Mouse (Mus musculus): ENCODE results near the gene Trim17.
A peak's percentile ranks its signal among the peaks of the same experiment; 100 is the strongest.

Gene Trim17

DNA sequence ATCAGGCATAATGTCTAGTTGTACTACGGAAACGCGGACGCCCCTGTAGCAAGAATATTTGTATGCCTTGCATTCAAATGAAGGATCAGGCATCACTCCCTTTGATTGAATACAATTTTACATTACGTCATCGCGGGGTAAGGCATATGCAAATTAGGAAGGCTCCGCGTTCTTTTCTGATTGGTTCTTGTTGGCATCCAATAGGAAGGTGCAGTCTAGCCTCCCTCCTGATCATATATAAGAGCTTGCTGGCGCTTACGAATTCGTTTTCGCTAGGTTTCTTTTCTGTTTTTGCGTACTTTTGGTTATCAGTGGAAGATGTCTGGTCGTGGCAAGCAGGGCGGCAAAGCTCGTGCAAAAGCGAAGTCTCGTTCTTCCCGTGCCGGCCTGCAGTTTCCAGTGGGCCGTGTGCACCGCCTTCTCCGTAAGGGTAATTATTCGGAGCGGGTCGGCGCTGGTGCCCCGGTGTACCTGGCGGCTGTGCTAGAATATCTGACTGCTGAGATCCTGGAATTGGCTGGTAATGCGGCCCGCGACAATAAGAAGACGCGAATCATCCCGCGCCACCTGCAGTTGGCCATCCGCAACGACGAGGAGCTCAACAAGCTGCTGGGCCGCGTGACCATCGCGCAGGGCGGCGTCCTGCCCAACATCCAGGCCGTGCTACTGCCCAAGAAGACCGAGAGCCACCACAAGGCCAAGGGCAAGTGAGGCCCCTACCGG lies at the start of gene Trim17, which contains the start of gene Hist3h2a:
Trim17 (plus strand) TSS at position 266 of the 723 bp plus-strand sequence.
Hist3h2a (plus strand) TSS at position 266 of the 723 bp plus-strand sequence.
- DNase-seq = peak; percentile 90

GRCm38 (mm10) chr11:58904838-58905237 lies 49.6 kb upstream of the Trim17 start:
- DNase-seq = no peak

DNA sequence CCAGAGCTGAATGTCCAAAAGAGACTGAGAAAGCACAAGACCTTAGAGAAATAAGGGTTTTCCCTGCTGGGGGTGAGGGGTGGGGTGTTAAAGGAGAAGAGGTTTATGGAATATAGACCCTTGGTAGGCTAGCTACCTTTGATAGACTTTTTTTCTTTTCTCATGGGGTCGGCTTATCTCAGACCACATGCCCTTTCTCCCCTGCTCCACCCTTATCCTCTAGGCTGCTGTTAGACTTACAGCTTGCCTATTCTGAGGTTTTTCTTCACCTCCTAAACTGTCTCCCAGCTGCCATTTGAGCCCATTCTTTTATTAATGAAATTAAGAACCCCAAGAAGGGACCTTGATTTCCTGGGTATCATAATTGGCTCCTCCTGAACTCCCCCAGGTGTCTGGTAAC lies 40.7 kb upstream of the Trim17 start:
- no peak for DNase-seq

GRCm38 (mm10) chr11:58914461-58915028 lies 39.9 kb upstream of the Trim17 start:
- no peak for DNase-seq

- DNase-seq = no peak
Measured at GRCm38 (mm10) chr11:58916879-58917744, 37.4 kb upstream of the Trim17 start.

- no peak for DNase-seq
Measured at GRCm38 (mm10) chr11:58917745-58918366, 36.6 kb upstream of the Trim17 start, which contains the start of gene Btnl10. Gene Btnl10 (plus strand): TSS chr11:58917908.

- DNase-seq = no peak
Measured at GRCm38 (mm10) chr11:58918759-58919158, 35.7 kb upstream of the Trim17 start.

DNA sequence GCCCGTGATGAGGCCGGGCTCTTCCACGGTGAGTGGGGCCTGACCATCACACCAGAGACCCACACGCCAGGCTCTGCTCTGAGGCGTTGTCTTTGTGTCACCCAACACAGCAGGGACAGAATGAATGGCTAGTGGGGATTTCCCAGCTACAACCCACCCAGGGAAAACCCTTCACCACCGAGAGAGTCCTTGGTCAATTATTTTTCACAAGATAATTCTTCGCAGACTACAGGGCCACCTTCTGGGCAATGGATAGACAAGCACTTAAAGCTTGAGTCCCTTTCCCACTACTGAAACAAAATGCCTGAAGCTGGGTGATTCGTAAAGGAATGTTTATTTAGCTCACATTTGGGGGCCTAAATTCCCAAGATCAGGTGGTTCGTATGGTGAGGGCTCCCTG lies 32.1 kb upstream of the Trim17 start:
- no peak for DNase-seq

GRCm38 (mm10) chr11:58926651-58927050 lies 27.8 kb upstream of the Trim17 start:
- no peak for DNase-seq

- no peak for DNase-seq
Measured at GRCm38 (mm10) chr11:58927053-58927452, 27.4 kb upstream of the Trim17 start.

DNA sequence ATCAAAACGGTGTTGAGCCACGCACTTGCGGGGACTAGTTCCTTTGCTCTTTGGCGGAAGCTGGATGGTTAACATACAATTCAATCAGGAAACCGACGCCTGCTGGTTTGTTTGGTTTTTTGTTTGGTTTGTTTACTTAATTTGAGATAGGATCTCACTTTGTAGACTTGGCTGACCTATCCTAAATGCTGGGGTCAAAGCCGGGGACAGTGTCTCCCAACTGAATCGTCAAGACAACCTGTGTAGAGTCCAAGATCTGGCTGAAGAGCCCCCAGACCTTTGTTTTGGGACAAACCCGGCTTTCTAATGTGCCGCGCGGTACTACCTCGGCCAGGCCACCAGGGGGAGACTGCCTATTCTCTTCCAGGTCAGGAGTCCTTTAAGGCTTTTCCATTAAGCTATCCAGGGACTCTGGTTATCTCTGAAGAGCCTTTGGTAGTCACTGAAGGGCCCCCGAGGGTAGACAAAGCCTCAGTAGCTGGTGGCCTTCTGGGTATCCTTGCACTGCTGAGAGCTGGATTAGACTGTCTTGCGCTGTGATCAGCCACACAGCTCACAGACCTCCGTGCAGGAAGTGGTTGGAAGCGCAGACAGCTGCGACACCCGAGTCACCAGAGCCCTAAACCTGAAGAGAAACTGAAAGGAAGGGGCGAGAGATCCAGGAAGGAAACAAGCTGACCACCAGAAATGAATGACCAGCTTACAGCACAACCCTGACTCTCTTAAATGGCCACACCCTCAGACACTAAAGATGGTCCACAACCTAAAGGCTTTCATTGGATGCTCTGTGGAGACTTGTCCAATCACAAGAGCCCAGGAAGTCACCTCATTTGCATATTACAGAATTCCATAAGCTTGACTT lies 26.5 kb upstream of the Trim17 start:
- DNase-seq = no peak

- no peak for DNase-seq
Measured at GRCm38 (mm10) chr11:58929055-58929454, 25.4 kb upstream of the Trim17 start.

DNA sequence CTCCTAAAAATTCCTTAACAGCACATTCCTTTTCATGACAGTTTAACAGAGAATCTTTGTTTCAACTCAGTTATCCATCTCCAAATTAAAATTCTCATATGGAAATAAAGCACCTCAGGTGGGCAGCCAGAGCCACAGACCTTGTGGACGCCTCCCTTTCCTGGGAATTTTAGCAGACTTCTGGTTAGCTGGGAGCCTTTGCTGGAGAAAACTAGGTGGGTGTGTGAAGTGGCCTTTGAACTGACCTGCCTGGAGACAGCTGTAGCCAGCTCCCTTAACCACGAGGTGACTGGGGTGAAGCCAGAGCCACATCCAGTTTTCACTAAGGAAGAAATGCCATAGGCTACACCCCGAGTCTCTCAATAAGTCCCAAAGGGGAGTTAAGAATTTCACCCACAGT lies 24.8 kb upstream of the Trim17 start:
- DNase-seq = no peak

DNA sequence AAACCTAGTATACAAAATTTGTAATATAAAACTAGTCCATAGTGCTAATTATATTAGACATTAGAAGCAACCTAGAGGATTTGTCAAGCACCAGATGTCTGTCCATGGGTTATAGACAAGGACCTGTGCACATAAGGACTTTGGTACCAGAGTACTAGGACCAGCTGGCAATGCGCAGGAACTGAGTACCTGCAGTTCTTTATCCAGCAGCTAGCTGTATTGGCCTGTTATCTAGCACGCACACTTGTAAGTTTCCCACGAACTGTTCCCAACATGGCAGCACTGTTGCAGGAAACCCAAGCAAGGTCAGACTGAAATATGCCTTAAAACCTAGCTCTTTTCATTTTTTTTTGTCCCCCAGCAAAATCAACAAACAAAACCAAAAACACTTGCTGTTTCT lies 24.2 kb upstream of the Trim17 start:
- DNase-seq = no peak

- no peak for DNase-seq
Measured at GRCm38 (mm10) chr11:58931576-58931975, 22.9 kb upstream of the Trim17 start.

GRCm38 (mm10) chr11:58937909-58938308 lies 16.6 kb upstream of the Trim17 start:
- DNase-seq = no peak

DNA sequence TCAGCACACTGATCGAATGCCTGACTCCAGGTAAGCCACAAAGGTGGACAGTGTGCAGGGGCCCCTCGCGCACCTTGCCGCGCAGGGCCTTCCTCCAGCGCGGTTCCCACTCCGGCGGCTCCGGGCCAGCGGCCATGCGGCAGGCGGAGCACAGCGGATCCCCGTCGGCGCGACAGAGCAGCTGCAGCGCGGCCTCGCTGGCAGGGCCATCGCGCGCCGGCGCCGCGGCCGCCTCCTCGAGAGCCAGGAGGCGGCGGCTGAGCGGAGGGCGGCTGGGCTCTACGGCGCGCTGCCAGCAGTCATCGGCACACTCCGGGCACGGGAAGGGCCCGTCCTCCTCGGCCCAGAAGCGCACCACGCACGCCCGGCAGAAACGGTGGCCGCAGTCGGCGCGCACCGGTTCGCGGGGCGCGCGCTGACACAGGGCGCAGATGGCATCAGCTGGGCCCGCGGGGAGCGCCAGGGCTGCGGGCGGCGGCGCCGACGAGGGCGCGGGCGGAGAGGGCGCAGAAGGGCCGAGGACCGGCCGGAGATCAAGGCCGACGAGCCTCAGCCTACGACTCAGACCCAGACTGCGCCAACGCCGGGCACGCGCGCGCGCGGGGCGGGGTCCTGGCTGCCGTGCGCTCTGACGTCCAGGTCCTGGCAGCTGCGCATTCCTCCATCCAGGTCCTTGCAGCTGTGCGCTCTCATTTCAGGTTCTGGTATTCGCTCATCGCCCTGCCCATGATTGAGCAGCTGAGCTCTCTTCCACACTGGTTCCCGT lies 16.0 kb upstream of the Trim17 start, which contains the start of gene Rnf187:
Rnf187 (minus strand) TSS at position 595 of the 766 bp plus-strand sequence.
- DNase-seq = peak; percentile 92

- no peak for DNase-seq
Measured at GRCm38 (mm10) chr11:58939088-58939439, 15.4 kb upstream of the Trim17 start.

GRCm38 (mm10) chr11:58944136-58944535 lies 10.3 kb upstream of the Trim17 start:
- DNase-seq = no peak

DNA sequence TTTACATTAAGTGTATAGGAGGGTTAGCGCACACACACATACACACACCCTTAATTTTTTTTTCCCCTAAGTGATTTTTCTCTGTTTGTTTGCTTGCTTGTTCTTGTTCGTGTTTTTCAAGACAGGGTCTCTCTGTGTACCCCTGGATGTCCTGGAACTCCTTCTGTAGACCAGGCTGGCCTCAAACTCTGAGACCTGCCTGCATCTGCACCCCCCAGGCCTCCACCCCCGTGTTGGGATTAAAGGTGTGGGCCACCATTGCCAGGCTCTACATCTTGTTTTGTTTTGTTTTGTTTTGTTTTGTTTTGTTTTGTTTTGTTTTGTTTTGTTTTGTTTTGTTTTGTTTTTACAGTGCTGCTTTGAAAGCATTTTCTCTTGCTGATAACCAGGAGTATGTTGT lies 7.2 kb upstream of the Trim17 start:
- DNase-seq = no peak

DNA sequence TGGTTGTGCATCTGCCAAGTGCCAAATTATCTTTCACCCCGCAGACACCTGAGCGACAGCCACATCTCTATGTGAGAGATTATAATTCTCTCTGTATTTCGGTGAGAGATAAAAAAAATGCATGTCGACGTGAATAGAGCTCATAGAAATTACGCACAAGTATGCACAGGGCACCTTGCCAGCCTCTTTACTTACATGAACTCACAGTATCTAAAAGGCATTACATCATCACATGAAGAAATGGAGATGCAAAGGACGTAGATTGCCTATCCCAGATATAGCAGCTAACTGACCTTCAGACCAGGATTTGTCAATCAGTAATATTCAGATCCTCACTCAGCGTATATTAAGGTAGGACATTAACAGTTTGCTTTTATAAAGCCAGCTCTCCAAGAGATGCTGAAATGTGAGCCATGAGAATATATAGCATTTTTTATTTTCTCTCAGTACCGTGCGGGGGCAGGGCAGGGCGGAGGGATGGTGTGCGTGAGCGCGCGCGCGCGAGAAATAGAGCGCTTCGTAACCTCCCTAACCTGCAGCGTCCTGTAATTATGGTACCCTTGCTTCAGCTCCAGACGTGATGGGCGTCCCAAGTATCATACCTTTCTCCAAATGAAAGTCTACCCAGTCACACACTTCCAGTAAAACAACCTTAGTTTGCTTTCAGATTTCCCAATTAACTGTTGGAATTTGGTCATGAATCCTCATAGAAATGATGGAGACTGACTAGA lies 6.5 kb upstream of the Trim17 start:
- peak; percentile 72 for DNase-seq
